Mouse (Mus musculus) lung, adult 2 months (tissue): ENCODE measurements around the gene Nebl.

Experiments
- CTCF ChIP-seq: fragments of 200-500 bp; IDR thresholded peaks from 2 replicates; pipeline ENCODE4 v1.5.1; 2011; ENCODE audit warnings: mild to moderate bottlenecking, low read length, control low read depth; ENCODE audit not compliant: insufficient read depth
- POLR2A ChIP-seq: fragments of 200-500 bp; IDR thresholded peaks from 2 replicates; pipeline ENCODE4 v1.6.1; 2011; ENCODE audit warnings: low read depth, mild to moderate bottlenecking, control low read depth, low read length, borderline replicate concordance; ENCODE audit errors: extremely low read depth

DNA sequence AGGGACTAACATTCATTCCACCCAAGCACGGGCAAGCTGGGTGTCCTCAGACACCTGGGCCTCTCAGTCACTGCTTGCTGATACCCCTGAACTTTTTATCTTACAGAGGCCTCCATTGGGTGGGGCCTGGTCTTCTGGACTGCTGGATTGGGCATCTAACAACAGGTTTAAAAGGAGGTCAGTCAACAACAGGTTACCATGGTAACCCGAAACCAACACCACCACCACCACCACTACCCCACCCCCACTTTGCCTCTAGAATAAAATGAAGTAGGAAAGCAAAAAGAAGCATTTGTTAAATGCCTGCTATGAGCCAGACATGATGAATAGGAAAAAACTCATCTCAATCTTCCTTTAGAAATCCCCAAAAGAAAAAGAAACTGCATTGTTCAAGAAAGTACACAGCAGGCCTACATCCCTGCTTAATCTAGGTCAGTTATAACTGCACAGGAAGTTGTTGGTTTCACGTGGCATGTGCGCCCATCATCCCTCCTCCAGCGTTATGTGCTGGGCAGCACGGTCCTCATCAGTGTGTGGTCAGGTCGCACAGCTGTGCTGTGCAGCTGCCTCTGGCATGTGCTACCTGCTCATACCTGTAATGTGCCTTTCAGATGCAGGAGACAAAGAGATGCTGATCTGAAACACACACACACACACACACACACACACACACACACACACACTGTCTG, 28.6 kb downstream of the Nebl start:
- TF ChIP-seq CTCF = no peak
- no peak for TF ChIP-seq POLR2A
